Mouse (Mus musculus) embryonic facial prominence, embryonic 14.5 days (tissue): Measurements from ENCODE around the gene Nectin4. TPM values are rescaled to one million over a fixed set of nuclear protein-coding genes. Genes with fewer than 3 reads are reported as not detected.
A peak's percentile ranks its signal among the peaks of the same experiment; 100 is the strongest.

ENCODE experiments used
- ATAC-seq: fragments of 200-750 bp; cut with Nextera tagmentation; 2 replicates; pipeline ENCODE4 v1.8.0; 2017; ENCODE audit warnings: low read depth, moderate number of reproducible peaks, moderate TSS enrichment
- DNase-seq: peaks from one replicate; pipeline ENCODE4 v3.0.0-alpha.2; 2015; ENCODE audit warnings: low spot score
- H3K27ac ChIP-seq: fragments of 300-500 bp; sonication (generic); replicated peaks from 2 replicates; pipeline ENCODE4 v1.5.1; 2014; ENCODE audit warnings: low read depth, mild to moderate bottlenecking, low read length, moderate library complexity
- H3K27me3 ChIP-seq: fragments of 300-500 bp; sonication (generic); replicated peaks from 2 replicates; pipeline ENCODE4 v1.6.1; 2014; ENCODE audit warnings: low read length; ENCODE audit not compliant: control insufficient read depth, insufficient read depth
- H3K36me3 ChIP-seq: fragments of 300-500 bp; sonication (generic); 2 replicates; pipeline ENCODE4 v1.6.1; 2014; ENCODE audit warnings: low read length, mixed read lengths; ENCODE audit not compliant: control insufficient read depth, insufficient read depth
- H3K4me1 ChIP-seq: fragments of 300-500 bp; sonication (generic); 2 replicates; pipeline ENCODE4 v1.6.1; 2014; ENCODE audit warnings: antibody characterized with exemption, low read length; ENCODE audit not compliant: control insufficient read depth, insufficient read depth
- H3K4me2 ChIP-seq: fragments of 300-500 bp; sonication (generic); 2 replicates; pipeline ENCODE4 v1.6.1; 2014; ENCODE audit warnings: low read depth, mild to moderate bottlenecking, low read length, moderate library complexity, mixed read lengths
- H3K4me3 ChIP-seq: fragments of 300-500 bp; sonication (generic); 2 replicates; pipeline ENCODE4 v1.5.1; 2014; ENCODE audit warnings: low read depth, mild to moderate bottlenecking, low read length
- H3K9ac ChIP-seq: fragments of 300-500 bp; sonication (generic); 2 replicates; pipeline ENCODE4 v1.6.1; 2014; ENCODE audit warnings: low read depth, mild to moderate bottlenecking, low read length, moderate library complexity, mixed read lengths
- H3K9me3 ChIP-seq: fragments of 300-500 bp; sonication (generic); 2 replicates; pipeline ENCODE4 v1.6.1; 2016; ENCODE audit warnings: low read length; ENCODE audit not compliant: control insufficient read depth
- WGBS: fragments of 180-500 bp; shearing (Covaris S2); extraction: QIAGEN DNeasy Blood & Tissue Kit; methylation state at CpG from one replicate; pipeline ENCODE4 v1.1.7; 2014; 5-methylcytosine and 5-hydroxymethylcytosine counted together
- polyA plus RNA-seq: library from polyadenylated mRNA; unstranded; fragments of >200 nt; fragmentation: Nextera tagmentation; extraction: Ambion mirVana; gene quantifications from 2 replicates; pipeline ENCODE4 v1.2.1, GENCODE M21; 2014

Gene Nectin4
- polyA plus RNA-seq, 1 experiment from 2014 or later = 7.7 TPM

- Histone ChIP-seq H3K27ac (no peak overlapping the region), H3K9me3 (no peaks in the 10 kb centered on the region), H3K4me1 (no peaks in the 10 kb centered on the region), H3K4me3 (no peak overlapping the region), H3K27me3 (0 out of 2 replicates have a peak, but pooled peaks cover 5% of the 10 kb centered on the region), H3K9ac (no peak overlapping the region), H3K4me2 (no peak overlapping the region), H3K36me3 (no peaks in the 10 kb centered on the region)
- DNase-seq (no peak), ATAC-seq (no peak)
- 68% methylated on average over 9 of the region's 9 CpGs for WGBS
These were observed 15.3 kb downstream of the Nectin4 start for GRCm38 (mm10) chr1:171385171-171385570.

- Histone ChIP-seq H3K4me2 (no peak overlapping the region), H3K27me3 (no peaks in the 10 kb centered on the region), H3K9me3 (no peaks in the 10 kb centered on the region), H3K27ac (no peak overlapping the region), H3K9ac (no peak overlapping the region), H3K4me1 (no peaks in the 10 kb centered on the region), H3K4me3 (no peak overlapping the region), H3K36me3 (no peaks in the 10 kb centered on the region)
- DNase-seq (peak; percentile 60), ATAC-seq (no peak)
- WGBS = 16% methylated on average over 6 of the region's 6 CpGs
These were observed 17.2 kb downstream of the Nectin4 start for GRCm38 (mm10) chr1:171387099-171387498.

GRCm38 (mm10) chr1:171388376-171389102, 18.6 kb downstream of the Nectin4 start, which contains the start of gene Arhgap30:
Gene Arhgap30 (plus strand): TSS chr1:171388954.
- no peak within 1 kb of the TSS for H3K4me3 ChIP-seq
- no peak within 1 kb of the TSS for H3K9ac ChIP-seq
- H3K4me2 ChIP-seq = no peak within 1 kb of the TSS
- no peaks in the 10 kb centered on the region for H3K9me3 ChIP-seq
- no peak within 1 kb of the TSS for H3K27ac ChIP-seq
- WGBS = 80% methylated on average over 15 of the region's 15 CpGs
- ATAC-seq = no peak
- no peaks in the 10 kb centered on the region for H3K27me3 ChIP-seq
- no peaks in the 10 kb centered on the region for H3K4me1 ChIP-seq
- DNase-seq = peak; percentile 23
- no peaks in the 10 kb centered on the region for H3K36me3 ChIP-seq

GRCm38 (mm10) chr1:171390101-171390500, 20.2 kb downstream of the Nectin4 start:
- H3K9me3 ChIP-seq = no peaks in the 10 kb centered on the region
- WGBS = 72% methylated on average over 2 of the region's 4 CpGs
- H3K27me3 ChIP-seq = no peaks in the 10 kb centered on the region
- no peaks in the 10 kb centered on the region for H3K4me1 ChIP-seq
- H3K9ac ChIP-seq = no peak overlapping the region
- H3K27ac ChIP-seq = no peak overlapping the region
- no peak overlapping the region for H3K4me2 ChIP-seq
- H3K4me3 ChIP-seq = no peak overlapping the region
- no peak for ATAC-seq
- no peaks in the 10 kb centered on the region for H3K36me3 ChIP-seq
- DNase-seq = no peak

- WGBS = 76% methylated on average over 4 of the region's 4 CpGs
- H3K9ac ChIP-seq = no peak overlapping the region
- H3K27ac ChIP-seq = no peak overlapping the region
- H3K27me3 ChIP-seq = no peaks in the 10 kb centered on the region
- H3K9me3 ChIP-seq = no peaks in the 10 kb centered on the region
- no peaks in the 10 kb centered on the region for H3K4me1 ChIP-seq
- H3K4me2 ChIP-seq = no peak overlapping the region
- DNase-seq (no peak), ATAC-seq (no peak)
- no peaks in the 10 kb centered on the region for H3K36me3 ChIP-seq
- H3K4me3 ChIP-seq = no peak overlapping the region
These were observed 31.9 kb downstream of the Nectin4 start for GRCm38 (mm10) chr1:171401821-171402220.

GRCm38 (mm10) chr1:171402991-171403390, 33.1 kb downstream of the Nectin4 start:
- no peaks in the 10 kb centered on the region for H3K27me3 ChIP-seq
- no peak overlapping the region for H3K9ac ChIP-seq
- H3K4me3 ChIP-seq = no peak overlapping the region
- H3K36me3 ChIP-seq = no peaks in the 10 kb centered on the region
- WGBS = 67% methylated on average over 6 of the region's 9 CpGs
- no peaks in the 10 kb centered on the region for H3K4me1 ChIP-seq
- ATAC-seq (no peak), DNase-seq (no peak)
- no peaks in the 10 kb centered on the region for H3K9me3 ChIP-seq
- H3K4me2 ChIP-seq = no peak overlapping the region
- no peak overlapping the region for H3K27ac ChIP-seq

- no peak for ATAC-seq
- no peak for DNase-seq
- Histone ChIP-seq H3K36me3 (no peaks in the 10 kb centered on the region), H3K9me3 (no peaks in the 10 kb centered on the region), H3K27ac (no peak overlapping the region), H3K4me1 (no peaks in the 10 kb centered on the region), H3K4me2 (no peak overlapping the region), H3K9ac (no peak overlapping the region), H3K27me3 (no peaks in the 10 kb centered on the region), H3K4me3 (no peak overlapping the region)
- WGBS = 79% methylated on average over 5 of the region's 5 CpGs
These were observed 37.4 kb downstream of the Nectin4 start for GRCm38 (mm10) chr1:171407263-171407662.

- peaks cover 4% of the 10 kb centered on the region for H3K36me3 ChIP-seq
- no peak for ATAC-seq
- no peak for DNase-seq
- H3K4me2 ChIP-seq = no peak overlapping the region
- H3K27me3 ChIP-seq = no peaks in the 10 kb centered on the region
- 91% methylated on average over 1 of the region's 1 CpGs for WGBS
- no peak overlapping the region for H3K27ac ChIP-seq
- H3K4me3 ChIP-seq = no peak overlapping the region
- peaks cover 6% of the 10 kb centered on the region; the same call in 1 of the 2 replicates for H3K4me1 ChIP-seq
- no peaks in the 10 kb centered on the region for H3K9me3 ChIP-seq
- no peak overlapping the region for H3K9ac ChIP-seq
These were observed 40.3 kb downstream of the Nectin4 start for GRCm38 (mm10) chr1:171410231-171410630.

GRCm38 (mm10) chr1:171410947-171411484, 41.1 kb downstream of the Nectin4 start, which contains the start of gene Usf1:
Gene Usf1 (plus strand): TSS chr1:171411313.
- H3K27ac ChIP-seq = peak within 1 kb of the TSS; percentile 93
- peak within 1 kb of the TSS; percentile 89 for H3K4me3 ChIP-seq
- DNase-seq = peak; percentile 98
- peaks cover 12% of the 10 kb centered on the region for H3K36me3 ChIP-seq
- ATAC-seq = peak; percentile 98
- H3K9ac ChIP-seq = peak within 1 kb of the TSS; percentile 93
- H3K4me2 ChIP-seq = peak within 1 kb of the TSS; percentile 63
- H3K9me3 ChIP-seq = no peaks in the 10 kb centered on the region
- H3K4me1 ChIP-seq = peaks cover 6% of the 10 kb centered on the region; the same call in 1 of the 2 replicates
- H3K27me3 ChIP-seq = no peaks in the 10 kb centered on the region
- WGBS = under 1% methylated on average over 36 of the region's 36 CpGs
